Mouse (Mus musculus) neural tube, embryonic 15.5 days (tissue): ENCODE data around the gene Cyth2. TPM values are rescaled to one million over a fixed set of nuclear protein-coding genes. Genes with fewer than 3 reads are reported as not detected.

Experiments
- ATAC-seq: fragments of 200-750 bp; cut with Nextera tagmentation; 2 replicates; pipeline ENCODE4 v1.8.0; 2017; ENCODE audit warnings: mild to moderate bottlenecking, moderate TSS enrichment, moderate library complexity; ENCODE audit not compliant: low FRiP score
- H3K27ac ChIP-seq: fragments of 300-500 bp; sonication (generic); replicated peaks from 2 replicates; pipeline ENCODE4 v1.5.1; 2015; ENCODE audit warnings: mild to moderate bottlenecking, inconsistent platforms
- H3K27me3 ChIP-seq: fragments of 300-500 bp; sonication (generic); replicated peaks from 2 replicates; pipeline ENCODE4 v1.6.1; 2015; ENCODE audit warnings: inconsistent platforms
- H3K36me3 ChIP-seq: fragments of 300-500 bp; sonication (generic); 2 replicates; pipeline ENCODE4 v1.6.1; 2015; ENCODE audit warnings: inconsistent platforms
- H3K4me1 ChIP-seq: fragments of 300-500 bp; sonication (generic); 2 replicates; pipeline ENCODE4 v1.6.1; 2015; ENCODE audit warnings: inconsistent platforms
- H3K4me2 ChIP-seq: fragments of 300-500 bp; sonication (generic); 2 replicates; pipeline ENCODE4 v1.6.1; 2015; ENCODE audit warnings: inconsistent platforms, mild to moderate bottlenecking, moderate library complexity
- H3K4me3 ChIP-seq: fragments of 300-500 bp; sonication (generic); replicated peaks from 2 replicates; pipeline ENCODE4 v1.5.1; 2015; ENCODE audit warnings: mild to moderate bottlenecking, inconsistent platforms
- H3K9ac ChIP-seq: fragments of 300-500 bp; sonication (generic); replicated peaks from 2 replicates; pipeline ENCODE4 v1.6.1; 2015; ENCODE audit warnings: mild to moderate bottlenecking, inconsistent platforms
- H3K9me3 ChIP-seq: fragments of 300-500 bp; sonication (generic); replicated peaks from 2 replicates; pipeline ENCODE4 v1.6.1; 2016; ENCODE audit warnings: inconsistent platforms
- WGBS: fragments of 180-500 bp; shearing (Covaris S2); methylation state at CpG from one replicate; pipeline ENCODE4 v1.1.7; 2015; ENCODE audit warnings: mixed read lengths; 5-methylcytosine and 5-hydroxymethylcytosine counted together
- polyA plus RNA-seq: library from polyadenylated mRNA; unstranded; fragments of >200 nt; fragmentation: Nextera tagmentation; extraction: Ambion mirVana; gene quantifications from 2 replicates; pipeline ENCODE4 v1.2.1, GENCODE M21; 2015

Cyth2 gene
- polyA plus RNA-seq, 1 experiment from 2014 or later, result 253 TPM

GRCm38 (mm10) chr7:45783511-45784091, 30.8 kb downstream of the Cyth2 start, which contains the start of gene Lmtk3:
Lmtk3 (plus strand) TSS chr7:45783738.
- H3K4me3 ChIP-seq, result peak within 1 kb of the TSS; percentile 72
- H3K27ac ChIP-seq, result peak within 1 kb of the TSS; percentile 99
- H3K36me3 ChIP-seq, result peaks cover 15% of the 10 kb centered on the region
- no peaks in the 10 kb centered on the region for H3K9me3 ChIP-seq
- peak within 1 kb of the TSS; percentile 92 for H3K9ac ChIP-seq
- peaks cover 42% of the 10 kb centered on the region for H3K4me1 ChIP-seq
- under 1% methylated on average over 38 of the region's 38 CpGs for WGBS
- peak within 1 kb of the TSS; percentile 90 for H3K4me2 ChIP-seq
- peak; percentile 57 for ATAC-seq
- 0 out of 2 replicates have a peak, but pooled peaks cover 3% of the 10 kb centered on the region for H3K27me3 ChIP-seq

GRCm38 (mm10) chr7:45782271-45782670, 32.1 kb downstream of the Cyth2 start:
- H3K4me3 ChIP-seq, result no peak overlapping the region

DNA sequence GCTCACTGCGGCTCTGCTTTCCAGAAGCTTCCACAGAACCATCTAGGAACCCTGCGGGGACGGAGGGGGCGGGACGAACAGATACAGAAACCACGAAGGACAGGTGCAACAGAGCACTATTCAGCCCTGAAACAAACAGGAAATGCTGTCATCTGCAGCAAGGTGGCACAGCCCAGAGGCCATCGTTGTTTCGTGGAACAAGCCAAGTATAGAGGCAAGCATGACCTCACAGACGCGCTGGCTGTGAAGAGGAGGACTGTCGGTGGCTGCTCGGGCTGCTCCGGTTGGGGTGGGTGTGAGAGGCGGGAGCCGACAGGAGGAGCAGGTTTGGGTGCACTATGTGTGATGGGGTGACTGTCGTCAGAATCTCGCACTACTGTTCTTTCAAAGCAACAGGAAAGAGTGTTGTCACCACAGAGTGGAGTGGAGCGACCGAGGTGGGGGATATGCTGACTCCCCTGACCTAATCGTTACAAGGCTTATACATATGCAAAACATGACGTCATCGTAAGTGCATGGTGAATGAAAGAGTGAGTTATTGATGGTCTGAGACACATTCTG, 35.2 kb downstream of the Cyth2 start:
- Histone ChIP-seq H3K27ac (no peak overlapping the region), H3K9me3 (no peaks in the 10 kb centered on the region), H3K4me3 (no peak overlapping the region), H3K4me2 (peak overlapping the region; percentile 38), H3K4me1 (peaks cover 12% of the 10 kb centered on the region; the same call in 1 of the 2 replicates), H3K9ac (peak overlapping the region; percentile 17; the same call in 1 of the 2 replicates), H3K27me3 (0 out of 2 replicates have a peak, but pooled peaks cover 3% of the 10 kb centered on the region), H3K36me3 (no peaks in the 10 kb centered on the region)
- ATAC-seq, result no peak
- 14% methylated on average over 22 of the region's 22 CpGs for WGBS

More at GRCm38 (mm10) chr7:45782271-45782670, 32.1 kb downstream of the Cyth2 start:
- no peak overlapping the region for H3K9ac ChIP-seq
- 0 out of 2 replicates have a peak, but pooled peaks cover 4% of the 10 kb centered on the region for H3K36me3 ChIP-seq
- ATAC-seq, result no peak
- no peak overlapping the region for H3K27ac ChIP-seq
- H3K4me2 ChIP-seq, result no peak overlapping the region
- H3K27me3 ChIP-seq, result 0 out of 2 replicates have a peak, but pooled peaks cover 3% of the 10 kb centered on the region
- H3K4me1 ChIP-seq, result peaks cover 30% of the 10 kb centered on the region
- no peaks in the 10 kb centered on the region for H3K9me3 ChIP-seq
- WGBS, result 83% methylated on average over 4 of the region's 4 CpGs

DNA sequence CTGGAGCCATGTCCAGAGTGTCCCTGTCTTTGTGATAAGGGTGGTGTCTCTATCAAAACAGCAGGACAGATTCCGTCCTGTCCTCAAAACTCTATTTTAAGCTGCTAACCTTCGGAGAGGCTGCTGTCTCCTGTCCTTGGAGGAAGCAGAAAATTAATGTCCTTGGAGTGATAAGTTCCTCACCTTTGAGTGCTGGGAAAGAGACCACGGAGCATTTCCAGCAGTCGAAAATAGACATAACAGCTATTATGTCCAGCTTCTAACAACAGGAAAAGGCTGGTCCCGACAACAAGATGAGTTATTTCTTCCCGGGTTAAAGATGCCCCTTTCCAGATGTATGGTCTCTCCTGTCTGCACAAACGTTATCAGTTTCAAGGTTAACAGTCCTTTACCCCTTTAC, 39.1 kb downstream of the Cyth2 start:
- Histone ChIP-seq H3K9ac (no peak overlapping the region), H3K4me3 (no peak overlapping the region), H3K27ac (no peak overlapping the region), H3K4me2 (no peak overlapping the region), H3K4me1 (peaks cover 5% of the 10 kb centered on the region; the same call in 1 of the 2 replicates), H3K27me3 (0 out of 2 replicates have a peak, but pooled peaks cover 3% of the 10 kb centered on the region), H3K9me3 (no peaks in the 10 kb centered on the region), H3K36me3 (no peaks in the 10 kb centered on the region)
- 88% methylated on average over 7 of the region's 7 CpGs for WGBS
- ATAC-seq, result no peak

DNA sequence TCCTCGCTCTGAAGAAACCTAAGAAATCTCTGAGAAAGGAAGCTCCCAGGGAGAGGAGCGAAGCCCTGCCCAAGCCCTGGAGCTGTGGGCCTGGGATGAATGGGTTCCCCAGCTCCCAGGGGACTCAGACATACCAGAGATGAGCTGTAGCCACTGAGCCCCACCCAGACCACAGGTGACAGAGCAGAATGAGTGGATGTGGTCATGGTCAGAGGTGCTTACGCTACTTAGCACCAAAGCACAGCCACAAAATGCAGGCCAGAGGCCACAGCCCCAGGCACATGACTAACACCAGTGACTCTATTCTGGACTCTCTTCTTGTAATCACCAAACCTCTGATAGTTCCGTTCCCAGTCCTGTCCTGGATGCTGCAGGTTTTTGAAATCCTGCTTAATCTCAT, 43.3 kb downstream of the Cyth2 start:
- Histone ChIP-seq H3K4me2 (no peak overlapping the region), H3K4me1 (no peaks in the 10 kb centered on the region), H3K27me3 (0 out of 2 replicates have a peak, but pooled peaks cover 3% of the 10 kb centered on the region), H3K4me3 (no peak overlapping the region), H3K9me3 (no peaks in the 10 kb centered on the region), H3K9ac (no peak overlapping the region), H3K36me3 (no peaks in the 10 kb centered on the region), H3K27ac (no peak overlapping the region)
- no peak for ATAC-seq
- WGBS, result 77% methylated on average over 4 of the region's 4 CpGs

- H3K27ac ChIP-seq, result no peak overlapping the region
- WGBS, result 81% methylated on average over 8 of the region's 8 CpGs
- no peak overlapping the region for H3K9ac ChIP-seq
- H3K4me3 ChIP-seq, result no peak overlapping the region
- ATAC-seq, result no peak
- H3K27me3 ChIP-seq, result 0 out of 2 replicates have a peak, but pooled peaks cover 3% of the 10 kb centered on the region
- H3K9me3 ChIP-seq, result no peaks in the 10 kb centered on the region
- H3K4me1 ChIP-seq, result no peaks in the 10 kb centered on the region
- no peak overlapping the region for H3K4me2 ChIP-seq
- no peaks in the 10 kb centered on the region for H3K36me3 ChIP-seq
Observed at GRCm38 (mm10) chr7:45770427-45771082, 43.8 kb downstream of the Cyth2 start.

- ATAC-seq, result no peak
- H3K36me3 ChIP-seq, result no peaks in the 10 kb centered on the region
- H3K4me2 ChIP-seq, result no peak overlapping the region
- no peaks in the 10 kb centered on the region for H3K4me1 ChIP-seq
- no peak overlapping the region for H3K4me3 ChIP-seq
- no peaks in the 10 kb centered on the region for H3K9me3 ChIP-seq
- WGBS, result 95% methylated on average over 6 of the region's 6 CpGs
- H3K9ac ChIP-seq, result no peak overlapping the region
- H3K27ac ChIP-seq, result no peak overlapping the region
- H3K27me3 ChIP-seq, result no peaks in the 10 kb centered on the region
Observed at GRCm38 (mm10) chr7:45767500-45767899, 46.9 kb downstream of the Cyth2 start.

DNA sequence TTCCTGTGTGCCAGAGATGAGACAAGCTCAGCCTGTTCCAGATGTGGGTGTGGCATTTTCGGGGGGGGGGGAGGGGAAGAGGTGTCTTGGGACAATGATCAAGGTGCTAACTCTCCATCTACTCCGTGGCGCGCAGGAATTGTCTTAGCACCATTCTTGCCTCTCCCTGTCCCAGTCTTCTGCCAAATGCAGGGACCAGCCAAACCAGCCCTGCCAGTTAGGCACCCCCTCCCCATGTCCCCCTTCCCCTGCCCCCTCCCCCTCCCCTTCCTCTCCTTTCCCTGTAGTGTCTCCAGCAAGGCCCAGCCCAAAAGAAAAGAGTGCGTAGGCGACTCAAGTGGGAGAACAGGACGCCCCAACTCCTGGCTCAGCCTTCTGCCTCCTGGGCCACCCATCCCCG, 47.6 kb downstream of the Cyth2 start:
- H3K9me3 ChIP-seq, result no peaks in the 10 kb centered on the region

GRCm38 (mm10) chr7:45765995-45766394, 48.4 kb downstream of the Cyth2 start:
- Histone ChIP-seq H3K9me3 (no peaks in the 10 kb centered on the region), H3K27me3 (0 out of 2 replicates have a peak, but pooled peaks cover 1% of the 10 kb centered on the region), H3K4me3 (no peak overlapping the region), H3K9ac (no peak overlapping the region), H3K4me2 (no peak overlapping the region), H3K27ac (no peak overlapping the region), H3K36me3 (no peaks in the 10 kb centered on the region), H3K4me1 (no peaks in the 10 kb centered on the region)
- ATAC-seq, result no peak
- 60% methylated on average over 8 of the region's 8 CpGs for WGBS

More for the DNA sequence above, 47.6 kb downstream of the Cyth2 start:
- no peaks in the 10 kb centered on the region for H3K27me3 ChIP-seq
- no peak for ATAC-seq
- WGBS, result 62% methylated on average over 8 of the region's 8 CpGs
- no peak overlapping the region for H3K4me2 ChIP-seq
- H3K4me3 ChIP-seq, result no peak overlapping the region
- no peaks in the 10 kb centered on the region for H3K4me1 ChIP-seq
- H3K36me3 ChIP-seq, result no peaks in the 10 kb centered on the region
- H3K9ac ChIP-seq, result no peak overlapping the region
- H3K27ac ChIP-seq, result no peak overlapping the region

- no peaks in the 10 kb centered on the region for H3K36me3 ChIP-seq
- 72% methylated on average over 5 of the region's 5 CpGs for WGBS
Observed at GRCm38 (mm10) chr7:45760151-45760550, 54.2 kb downstream of the Cyth2 start.

DNA sequence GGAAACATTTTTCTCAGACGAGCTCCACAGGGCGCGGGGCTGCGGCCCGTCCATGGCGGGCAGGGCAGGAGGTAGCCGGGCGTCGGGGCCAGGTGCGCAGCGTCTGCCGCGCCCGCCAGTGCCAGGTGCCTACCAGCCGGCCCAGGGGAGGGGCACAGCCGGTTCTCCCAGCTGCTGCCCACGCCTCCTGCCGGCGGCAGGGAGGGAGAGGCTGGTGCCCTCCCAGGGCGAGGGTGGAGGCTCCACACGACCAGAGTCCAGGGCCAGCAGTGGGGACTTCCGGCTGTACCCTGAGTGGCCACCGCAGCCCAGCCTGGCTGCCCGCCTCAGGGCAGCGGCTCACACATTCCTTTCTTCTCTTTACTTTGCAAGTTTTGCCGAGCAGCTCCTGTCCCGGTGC, 55.0 kb downstream of the Cyth2 start:
- Histone ChIP-seq H3K4me2 (peak overlapping the region; percentile 27), H3K9me3 (no peaks in the 10 kb centered on the region), H3K4me3 (no peak overlapping the region), H3K36me3 (no peaks in the 10 kb centered on the region), H3K27me3 (peaks cover 38% of the 10 kb centered on the region), H3K4me1 (0 out of 2 replicates have a peak, but pooled peaks cover 5% of the 10 kb centered on the region), H3K27ac (no peak overlapping the region), H3K9ac (no peak overlapping the region)
- 2% methylated on average over 24 of the region's 27 CpGs for WGBS
- ATAC-seq, result no peak

More at GRCm38 (mm10) chr7:45760151-45760550, 54.2 kb downstream of the Cyth2 start:
- Histone ChIP-seq H3K27me3 (peaks cover 38% of the 10 kb centered on the region), H3K4me1 (0 out of 2 replicates have a peak, but pooled peaks cover 5% of the 10 kb centered on the region), H3K4me3 (no peak overlapping the region), H3K9ac (no peak overlapping the region), H3K27ac (no peak overlapping the region), H3K9me3 (no peaks in the 10 kb centered on the region), H3K4me2 (no peak overlapping the region)
- no peak for ATAC-seq
